Mouse (Mus musculus): ENCODE data around the gene Npepps.

- no peak for TF ChIP-seq POLR2A (IDR thresholded peaks at IDR 0.05; ENCODE audit: low read depth, low read length)
- no peak for TF ChIP-seq CTCF (conservative IDR thresholded peaks at IDR 0.05; ENCODE audit: insufficient read depth, insufficient read length, low read depth, low read length)
These were observed 73.4 kb downstream of the Npepps start for GRCm38 (mm10) chr11:97207011-97207422.
